Mouse (Mus musculus) left cerebral cortex, adult 9 months (tissue): Measurements from ENCODE around the gene Oit1.

Experiments used
- DNase-seq, 2 experiments: peaks; one replicate each; pipeline ENCODE4 v3.0.0; 2022; ENCODE audit warnings: low spot score in 2 of 2

Gene Oit1

DNA sequence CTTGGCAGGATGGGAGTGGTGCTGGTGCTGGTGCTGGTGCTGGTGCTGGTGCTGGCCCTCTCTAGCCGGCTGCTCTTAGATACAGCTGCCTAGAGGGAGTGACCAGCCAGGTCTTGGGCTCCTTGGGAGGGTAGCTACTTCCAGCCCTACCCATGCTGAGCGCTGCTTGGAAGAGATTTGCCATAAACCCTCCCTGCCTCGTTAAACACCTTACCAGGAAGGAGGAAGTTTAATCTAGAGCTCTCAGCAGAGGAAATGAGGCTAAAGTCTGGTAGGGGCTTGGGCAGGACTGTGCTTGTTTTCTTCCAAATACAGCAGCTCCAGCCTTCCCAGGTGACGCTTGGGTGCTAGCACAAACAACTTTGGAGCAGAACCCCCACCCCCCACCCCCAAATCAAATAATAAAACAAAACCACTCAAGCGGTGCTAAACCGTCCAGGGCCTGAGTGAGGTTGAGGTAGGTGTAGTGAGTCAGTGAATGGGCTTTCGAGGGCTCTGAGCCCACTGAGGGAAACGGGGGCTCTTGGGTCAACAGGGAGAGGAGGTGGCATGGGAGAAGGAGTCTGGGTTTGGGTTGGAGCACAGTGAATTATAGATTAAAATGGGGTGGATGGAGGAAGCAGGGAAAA lies at the start of gene Oit1:
Gene Oit1 (minus strand): TSS at position 70 of the 629 bp plus-strand sequence.
- no peak for DNase-seq

DNA sequence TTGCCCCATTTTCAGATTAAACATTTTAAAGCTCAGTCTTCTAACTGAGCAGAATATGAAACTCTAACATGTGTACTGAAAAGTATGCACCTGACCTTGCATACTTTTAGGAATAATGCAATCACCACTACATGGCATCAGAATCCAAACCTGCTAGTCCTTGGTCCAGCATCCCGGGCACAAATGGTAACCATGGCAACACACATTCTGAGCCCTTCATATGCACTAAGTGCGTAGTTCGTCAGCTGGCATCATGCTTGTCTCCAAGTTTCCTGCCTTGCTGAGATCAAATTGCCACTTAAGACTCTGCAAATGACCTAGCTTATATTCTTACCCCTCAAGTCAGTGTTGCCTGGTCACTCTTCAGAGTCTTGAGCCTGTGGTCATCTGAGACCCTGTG lies 44.3 kb upstream of the Oit1 start:
- no peak for DNase-seq

DNA sequence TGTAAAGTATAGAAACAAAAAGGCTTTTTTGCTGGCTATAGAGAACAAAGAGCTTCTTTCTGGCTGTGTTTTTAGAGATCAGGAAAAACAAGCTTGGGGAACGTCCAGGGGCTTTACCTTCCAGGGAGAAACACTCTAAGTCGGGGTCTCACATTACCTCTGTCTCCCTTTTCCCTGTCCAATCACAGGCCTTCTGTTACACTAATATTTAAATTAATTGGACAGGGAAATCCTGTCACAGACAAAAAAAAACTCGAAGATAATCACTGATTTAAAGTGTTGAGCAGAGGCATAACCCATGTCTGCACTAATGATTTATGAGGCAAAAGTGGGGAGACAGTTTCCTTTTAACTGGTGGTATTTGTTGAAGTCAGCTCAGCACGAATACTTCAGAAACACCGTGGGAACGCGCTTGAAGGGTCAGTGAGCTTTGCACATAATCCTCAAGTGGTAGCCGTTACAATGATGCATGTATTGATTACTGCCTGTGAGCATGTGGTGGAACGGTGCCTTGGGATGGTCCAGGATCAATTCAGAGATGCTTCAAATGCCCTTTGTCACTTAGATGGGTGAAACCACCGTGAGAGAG lies 42.7 kb upstream of the Oit1 start:
- no peak for DNase-seq

DNA sequence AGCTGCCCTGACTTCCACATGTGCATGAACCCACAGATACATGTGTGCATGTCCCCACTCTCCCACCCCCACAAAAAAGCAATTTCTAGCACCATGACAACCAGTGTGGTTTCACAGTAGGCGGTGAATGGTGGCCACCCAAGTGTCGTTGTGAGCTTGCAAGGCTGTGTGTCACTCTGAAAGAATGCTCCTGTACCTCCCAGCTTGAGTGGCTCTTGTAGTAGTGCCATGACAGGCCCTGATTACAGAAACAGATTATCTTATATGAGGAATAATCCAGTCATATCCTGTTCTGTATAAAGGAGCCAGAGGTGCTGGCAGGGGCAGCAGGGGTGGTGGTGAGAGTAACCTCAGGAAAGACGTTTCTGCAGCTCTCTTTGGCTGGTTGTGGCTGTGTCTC lies 40.1 kb upstream of the Oit1 start:
- DNase-seq, result no peak

DNA sequence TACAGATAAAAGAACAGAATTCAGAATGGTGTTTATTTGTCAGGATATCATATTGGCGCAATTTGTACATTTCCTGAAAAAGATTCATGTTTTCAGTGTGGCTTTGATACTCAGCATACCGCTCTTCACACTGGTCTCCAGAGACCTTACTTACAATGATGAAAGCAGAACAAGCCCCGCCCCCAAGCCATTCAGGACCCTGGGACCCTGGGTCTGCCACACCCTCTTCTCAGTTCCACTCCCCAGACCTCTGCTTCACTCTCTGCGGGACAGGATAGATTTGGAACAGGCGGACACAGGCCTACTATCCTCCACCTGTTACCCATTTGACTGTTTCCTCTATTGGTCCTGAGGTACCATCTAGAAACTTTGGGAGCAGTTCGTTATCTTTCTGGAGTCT lies 27.4 kb upstream of the Oit1 start:
- no peak for DNase-seq

DNA sequence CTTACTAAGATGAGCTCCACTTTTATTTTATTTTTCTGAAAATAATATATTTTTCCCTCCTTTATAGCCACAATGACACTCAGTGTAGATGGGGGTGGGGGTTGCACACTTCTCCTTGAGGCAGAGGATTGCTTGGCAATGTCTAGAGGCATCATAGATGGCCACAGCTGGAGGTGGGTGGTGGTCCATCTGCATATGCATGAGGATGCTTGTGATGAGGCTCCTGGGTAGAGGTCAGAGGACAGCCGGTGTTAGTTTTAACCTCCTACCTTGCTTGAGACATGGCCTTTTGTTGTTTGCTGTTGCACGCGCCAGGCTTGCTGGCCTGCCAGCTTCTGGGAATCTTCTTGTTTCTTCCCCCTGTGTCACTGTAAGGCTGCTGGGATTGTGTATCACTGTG lies 24.8 kb upstream of the Oit1 start:
- no peak for DNase-seq

DNA sequence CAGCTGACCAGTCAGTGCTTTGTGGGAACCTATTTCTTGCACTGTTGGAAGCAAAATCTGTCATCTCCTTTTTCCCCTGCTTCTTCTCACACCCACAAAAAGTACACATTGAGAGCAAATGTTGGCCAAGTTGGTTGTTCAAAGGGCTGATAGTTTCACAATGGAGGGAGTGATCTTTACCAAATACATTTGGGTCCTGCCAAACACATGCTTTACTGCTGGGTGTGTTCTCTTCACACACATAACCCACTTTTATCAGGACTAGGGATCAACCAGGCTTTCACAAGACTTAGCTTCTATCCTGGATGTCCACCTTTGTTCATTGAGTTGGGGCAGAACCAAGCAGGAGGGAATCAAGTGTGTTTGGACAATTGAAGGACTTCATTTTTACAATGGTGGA lies 20.0 kb upstream of the Oit1 start:
- DNase-seq, result no peak

DNA sequence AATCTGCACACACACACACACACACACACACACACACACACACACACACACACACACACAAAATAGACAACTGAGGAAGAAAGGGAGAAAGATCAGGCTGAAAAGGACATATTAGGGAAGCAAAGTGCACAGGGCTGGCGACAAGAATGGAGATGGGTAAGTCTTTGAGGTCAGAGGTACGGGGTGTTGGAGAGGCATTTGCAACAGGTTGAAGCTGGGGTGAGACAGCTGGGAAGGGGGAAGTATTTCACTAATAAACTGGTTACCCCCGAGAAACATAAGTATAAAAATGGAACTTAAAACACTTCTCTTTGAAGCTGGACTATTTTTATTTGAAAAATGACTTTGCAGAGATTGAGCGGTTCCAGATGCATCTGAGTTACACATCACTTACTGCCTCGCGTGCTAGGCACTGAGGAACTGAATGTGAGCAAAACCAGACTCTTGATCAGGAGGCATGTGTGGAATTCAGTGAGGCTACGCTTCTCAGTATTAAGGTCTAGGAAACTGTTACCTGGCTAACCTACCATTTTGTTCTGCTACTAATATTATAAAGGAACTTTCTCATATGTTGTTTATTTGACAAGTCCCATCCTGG lies 17.2 kb upstream of the Oit1 start:
- no peak for DNase-seq

DNA sequence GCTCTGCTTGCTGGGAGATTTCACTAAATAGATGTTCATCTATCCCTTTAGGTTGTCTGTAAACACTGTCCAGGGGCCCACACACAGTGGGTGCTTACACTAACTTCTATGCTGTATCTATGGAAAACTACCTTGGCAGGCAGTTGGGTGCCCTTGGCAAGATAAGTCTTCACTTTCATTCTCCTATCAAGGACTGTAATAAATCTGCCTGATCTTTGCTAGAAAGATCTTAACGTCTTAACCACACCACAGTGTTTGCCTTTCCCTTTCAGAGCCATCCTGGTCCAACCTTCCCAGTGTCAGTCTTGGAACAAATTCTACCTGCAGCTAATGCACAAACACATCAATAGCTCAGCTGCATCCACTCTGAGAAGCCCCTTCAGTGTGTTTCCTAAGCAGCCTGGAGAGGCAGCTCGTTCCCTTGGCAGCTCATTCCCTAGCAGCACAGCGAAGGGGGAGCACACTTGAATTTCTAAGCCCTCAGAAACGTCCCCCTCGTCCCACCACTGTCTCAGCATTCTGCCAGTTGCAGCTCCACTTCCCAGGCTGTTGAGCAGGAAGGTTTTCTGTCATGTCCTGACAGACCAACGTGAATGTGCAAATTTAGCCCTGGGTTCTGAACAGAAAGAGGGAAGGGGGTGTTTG lies 13.7 kb upstream of the Oit1 start:
- DNase-seq, result peak in 1 of 2 experiments; percentile 2

DNA sequence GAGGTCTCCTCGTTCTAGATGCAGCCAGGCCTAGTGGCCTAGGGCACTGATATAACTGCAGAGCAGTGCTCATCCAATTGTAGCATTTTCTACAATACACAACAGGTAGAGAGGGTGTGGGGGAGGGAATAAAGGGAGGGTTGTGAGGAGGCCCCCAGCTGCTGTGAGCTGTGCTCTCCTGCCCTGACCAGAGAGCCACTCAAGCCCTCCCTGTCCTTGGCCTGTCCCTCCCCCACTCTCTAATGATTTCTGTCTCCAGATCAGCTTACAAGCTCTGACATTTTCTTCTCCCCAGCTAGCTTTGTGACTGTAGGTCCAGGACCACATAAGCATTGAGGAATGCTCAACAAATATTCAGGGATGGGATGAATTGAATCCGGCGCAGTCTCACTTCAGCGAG lies 9.2 kb downstream of the Oit1 start:
- no peak for DNase-seq

DNA sequence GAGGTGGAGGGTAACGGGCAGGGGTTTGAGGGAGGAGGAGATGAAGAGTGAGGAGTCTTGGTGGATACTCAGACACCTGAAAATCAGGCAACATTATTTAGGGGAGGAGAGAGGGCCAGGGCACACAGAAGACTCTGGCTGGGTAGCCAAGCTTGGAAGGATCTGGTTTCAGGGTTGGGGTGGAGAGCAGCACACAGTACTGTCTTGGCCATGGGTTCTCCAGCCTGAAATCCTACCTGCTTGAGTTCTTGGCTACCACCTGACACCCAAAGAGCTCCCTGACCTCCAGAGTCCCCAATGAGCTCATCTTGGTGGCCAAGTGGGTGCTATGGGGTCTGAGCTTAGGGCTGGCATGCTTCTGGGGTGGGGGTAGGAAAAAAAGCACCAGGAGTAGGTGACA lies 9.7 kb downstream of the Oit1 start:
- no peak for DNase-seq

DNA sequence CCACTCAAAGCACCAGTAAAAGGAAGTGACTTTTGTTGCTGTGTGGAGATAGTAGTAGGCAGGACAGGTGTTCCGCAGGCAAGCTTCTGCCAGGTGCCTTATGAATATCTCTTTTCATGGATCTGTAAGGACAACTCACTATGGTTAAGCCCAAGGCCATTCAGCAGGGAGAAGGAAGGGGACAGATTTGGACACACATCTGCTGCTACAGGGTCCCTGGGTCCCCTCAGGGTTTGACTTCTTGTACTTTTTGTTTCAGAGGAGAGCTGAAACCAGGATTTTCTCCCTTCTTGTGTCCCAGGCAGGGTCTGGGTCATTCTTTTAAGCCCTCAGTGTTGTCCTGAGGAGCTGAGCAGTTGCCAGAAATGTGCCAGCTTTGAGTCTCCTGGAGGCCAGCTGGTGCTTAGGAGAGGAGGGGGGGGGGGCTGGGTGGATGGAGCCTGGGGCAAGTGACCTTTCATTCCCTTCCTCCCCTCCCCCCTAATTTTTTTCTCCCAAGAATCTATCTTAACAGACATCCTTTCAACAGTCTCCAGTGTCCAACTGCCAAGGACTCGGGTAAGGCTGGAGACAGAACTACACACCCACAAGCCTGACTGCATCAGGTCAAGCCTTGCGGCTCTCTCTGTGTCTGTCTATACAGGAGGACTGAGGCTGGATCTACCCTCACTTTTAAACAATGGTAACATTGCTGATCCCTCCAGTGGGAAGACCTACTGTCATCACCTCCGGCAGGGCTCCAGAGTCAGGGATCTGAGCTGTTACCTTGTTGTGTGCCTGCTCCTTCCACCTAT lies 10.6 kb downstream of the Oit1 start:
- no peak for DNase-seq

DNA sequence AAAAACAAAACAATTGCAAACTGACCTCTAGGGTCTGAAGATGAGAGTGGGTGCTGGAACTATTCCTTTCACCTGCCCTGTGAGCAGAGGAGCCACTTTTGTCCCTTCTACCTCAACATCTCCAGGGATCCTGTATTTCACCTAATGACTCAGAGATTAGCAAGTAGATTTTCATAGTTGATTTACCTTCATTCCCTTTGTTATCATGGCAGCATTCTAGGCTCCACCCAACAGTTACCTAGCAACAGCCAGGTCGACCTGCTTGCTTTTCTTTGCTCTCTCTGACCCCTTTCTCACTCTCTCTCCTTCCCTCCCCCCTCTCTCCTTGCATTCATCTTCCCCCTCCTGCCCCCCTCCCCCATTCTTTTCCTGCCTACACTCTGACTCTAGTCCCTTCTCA lies 11.4 kb downstream of the Oit1 start:
- DNase-seq, result no peak

DNA sequence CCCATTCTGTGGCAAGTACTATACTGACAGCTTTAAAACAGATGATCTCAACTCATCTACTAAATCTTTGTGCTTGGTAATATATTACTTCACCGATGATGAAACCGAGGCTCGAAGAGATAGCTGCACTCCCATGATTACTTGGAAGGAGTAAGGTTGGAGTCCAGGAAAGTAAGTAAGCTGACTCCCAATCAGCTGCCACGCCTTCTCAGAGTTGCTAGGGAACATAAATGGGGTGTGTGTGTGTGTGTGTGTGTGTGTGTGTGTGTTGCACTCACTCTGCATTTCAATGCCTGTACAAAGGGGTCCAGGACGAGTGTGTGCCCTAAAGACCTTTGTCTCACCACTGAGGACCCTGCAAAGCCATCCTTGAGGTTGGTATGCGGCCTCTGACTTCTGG lies 12.7 kb downstream of the Oit1 start:
- DNase-seq, result no peak

DNA sequence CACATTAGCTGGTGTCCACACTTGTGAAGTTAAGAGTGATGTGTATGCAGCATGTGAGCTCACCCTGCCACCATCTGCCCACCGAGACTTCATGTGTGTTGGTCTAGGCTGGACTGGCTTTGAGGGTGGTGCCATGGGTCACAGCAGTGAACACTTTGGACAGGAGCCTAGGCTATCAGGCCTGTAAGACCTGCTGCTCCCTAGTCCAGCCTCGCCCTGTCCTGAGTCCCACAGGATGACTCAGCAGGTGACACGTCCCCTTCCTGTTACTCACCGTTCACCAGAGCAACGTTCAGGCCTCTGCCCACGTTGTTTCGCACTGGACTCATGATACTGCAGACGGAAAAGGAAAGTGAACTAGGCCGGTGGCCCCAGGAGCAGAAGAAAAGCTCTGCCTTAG lies 21.7 kb downstream of the Oit1 start:
- no peak for DNase-seq

DNA sequence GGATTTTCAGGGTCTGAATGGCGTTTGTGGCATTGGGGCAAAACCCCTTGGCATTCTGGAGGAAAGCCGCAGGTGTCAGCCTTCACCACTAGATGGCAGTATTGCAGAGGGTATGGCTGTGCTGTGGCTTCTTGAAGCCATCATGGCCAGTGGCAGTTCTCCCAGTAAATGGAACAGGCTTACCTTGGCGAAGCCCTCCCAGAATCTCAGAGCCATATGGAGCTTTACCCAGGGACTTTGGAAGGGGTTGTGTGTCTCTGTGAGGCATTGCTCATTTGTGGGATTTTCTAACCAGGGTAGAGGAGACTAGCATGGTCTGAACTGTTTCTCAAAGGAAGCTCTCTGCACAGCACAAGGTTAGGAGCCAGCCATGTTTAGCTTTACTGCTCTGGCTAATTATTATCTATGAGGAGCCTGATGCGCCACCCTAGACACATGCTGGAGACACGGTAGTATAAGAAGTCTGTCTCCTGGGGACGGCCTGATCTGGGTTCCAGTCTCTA lies 22.5 kb downstream of the Oit1 start:
- DNase-seq, result peak in 1 of 2 experiments; percentile 81

DNA sequence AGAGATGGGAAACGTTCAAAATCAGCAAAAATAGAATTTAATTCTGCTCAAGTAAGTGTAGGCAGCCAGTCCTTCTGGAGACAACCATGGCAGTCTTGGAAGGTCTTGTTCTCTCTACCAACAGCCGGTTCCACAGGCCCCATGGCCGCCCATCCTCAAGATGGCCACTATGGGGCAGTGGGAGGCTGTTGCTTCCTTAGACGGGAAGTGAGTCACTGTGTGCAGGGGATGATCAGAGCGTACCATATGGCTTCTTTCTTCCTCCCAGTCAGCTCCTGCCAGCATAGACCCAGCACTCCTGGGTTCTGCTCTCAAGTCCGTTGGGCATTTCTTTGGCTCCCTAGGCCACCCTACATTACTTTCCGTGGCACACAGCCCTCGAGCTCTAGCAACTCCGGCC lies 29.6 kb downstream of the Oit1 start:
- DNase-seq, result no peak

DNA sequence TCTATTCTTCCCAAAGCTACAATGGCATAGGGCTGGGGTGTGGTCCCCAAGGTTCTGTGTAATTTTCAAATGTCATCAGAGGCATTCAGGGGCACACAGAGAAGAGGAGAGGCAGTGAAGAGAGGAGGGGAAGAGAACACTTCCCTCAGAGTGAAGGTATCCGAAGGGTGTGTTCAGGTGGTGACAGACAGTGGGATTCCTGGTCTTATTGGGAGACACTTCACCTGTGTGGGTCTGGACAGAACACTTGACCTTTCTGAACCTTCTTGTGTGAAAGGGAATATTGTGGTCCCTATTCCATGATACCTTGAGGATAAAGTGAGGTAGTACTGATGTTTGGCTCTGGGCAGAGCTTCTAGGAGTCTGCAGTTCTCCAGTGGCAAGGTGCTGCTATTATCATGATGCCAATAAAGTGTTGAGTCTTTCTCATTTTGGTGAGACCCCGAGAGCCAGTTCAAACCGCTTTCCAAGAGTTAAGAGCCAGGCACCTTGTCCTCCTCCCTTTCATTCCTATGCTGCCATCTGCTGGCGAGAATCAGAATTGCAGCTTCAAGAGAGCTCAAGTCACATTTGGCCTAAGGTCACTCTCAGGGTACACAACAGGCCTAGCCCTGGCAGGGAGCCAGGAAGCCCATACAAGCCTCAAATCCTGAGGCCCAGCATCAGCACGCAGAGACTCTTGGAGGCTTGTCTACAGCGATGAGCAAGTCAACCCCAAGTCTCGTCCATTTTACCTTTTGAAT lies 32.1 kb downstream of the Oit1 start:
- DNase-seq, result peak; percentile 47 to 90

DNA sequence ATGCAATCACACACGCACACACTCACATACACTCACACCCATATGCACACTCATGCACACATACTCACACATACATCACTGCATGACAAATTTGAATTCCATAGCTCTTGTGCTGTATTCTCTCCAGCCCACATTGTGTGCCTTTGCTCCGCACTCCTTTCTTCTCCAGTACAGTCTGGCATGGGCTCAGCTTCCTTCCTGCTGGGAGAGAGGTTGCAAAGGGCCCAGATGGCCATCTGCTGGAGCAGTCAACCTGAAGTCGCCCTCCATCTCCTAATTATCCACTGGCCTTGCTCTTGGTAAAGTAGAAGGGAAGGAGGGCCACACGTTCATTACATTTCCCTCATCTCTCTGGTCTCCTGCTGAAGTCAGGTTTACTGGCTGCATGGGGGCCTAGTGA lies 33.0 kb downstream of the Oit1 start:
- no peak for DNase-seq

DNA sequence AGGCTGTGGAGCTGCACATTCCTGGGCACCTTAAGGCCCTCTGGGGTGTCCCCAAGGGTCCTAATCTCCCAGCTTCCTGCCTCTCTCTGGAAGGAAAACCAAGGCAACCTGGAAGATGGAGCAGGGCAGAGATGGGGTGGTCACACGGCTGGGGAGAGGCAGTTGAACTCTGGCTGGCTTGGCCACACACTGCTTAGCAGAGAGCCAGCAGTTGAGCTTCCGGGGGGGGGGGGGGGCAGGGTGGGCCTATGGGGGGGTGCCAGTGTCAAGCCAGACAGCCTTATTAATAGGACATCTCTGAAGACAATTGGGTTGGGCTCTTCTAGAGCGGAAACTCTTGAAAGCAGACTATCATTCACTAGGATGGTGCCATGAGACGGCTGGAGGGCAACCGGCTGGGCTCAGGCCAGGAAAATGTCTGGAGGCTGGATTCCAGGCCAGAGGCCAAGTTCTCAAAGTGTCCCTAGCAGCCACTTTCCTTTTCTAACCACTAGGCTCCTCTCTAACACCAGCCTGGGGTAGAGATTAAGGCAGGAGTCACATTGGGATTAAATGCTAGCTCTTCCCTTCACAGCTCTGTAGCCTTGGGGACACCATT lies 35.9 kb downstream of the Oit1 start:
- no peak for DNase-seq

DNA sequence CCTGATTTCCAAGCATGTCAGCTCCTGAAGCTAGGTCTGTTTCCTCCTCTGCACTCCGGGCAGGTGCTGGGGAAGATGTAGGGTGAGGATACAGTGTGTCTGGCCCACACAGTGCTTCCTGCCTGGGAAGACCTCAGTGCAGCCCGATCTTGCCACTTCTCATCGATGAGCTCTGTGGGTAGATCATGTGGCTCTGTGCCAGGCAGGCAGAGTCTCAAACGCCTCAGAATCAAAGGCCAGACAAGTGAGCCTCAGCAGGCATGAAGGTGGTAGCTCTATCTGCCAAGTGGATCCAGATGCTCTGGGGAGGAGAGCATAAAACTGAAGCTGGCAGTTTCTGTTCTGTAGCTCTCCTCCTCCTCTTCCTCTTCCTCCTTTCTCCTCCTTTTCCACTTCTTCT lies 38.3 kb downstream of the Oit1 start:
- DNase-seq, result no peak
